Mouse (Mus musculus) lung, adult 2 months (tissue): ENCODE measurements around the gene Aup1. TPM values are rescaled to one million over a fixed set of nuclear protein-coding genes. Genes with fewer than 3 reads are reported as not detected.

Source experiments
- DNase-seq: peaks from one replicate; pipeline ENCODE4 v3.0.0; 2022
- H3K4me1 ChIP-seq: fragments of 200-500 bp; 2 replicates; pipeline ENCODE4 v1.6.1; 2011; ENCODE audit warnings: low read length; ENCODE audit not compliant: control insufficient read depth, insufficient read depth
- H3K4me3 ChIP-seq: fragments of 200-500 bp; replicated peaks from 2 replicates; pipeline ENCODE3; 2011; ENCODE audit warnings: low read depth, mild to moderate bottlenecking, control low read depth, low read length; ENCODE audit errors: extremely low read depth
- CTCF ChIP-seq: fragments of 200-500 bp; IDR thresholded peaks from 2 replicates; pipeline ENCODE4 v1.5.1; 2011; ENCODE audit warnings: mild to moderate bottlenecking, low read length, control low read depth; ENCODE audit not compliant: insufficient read depth
- POLR2A ChIP-seq: fragments of 200-500 bp; IDR thresholded peaks from 2 replicates; pipeline ENCODE4 v1.6.1; 2011; ENCODE audit warnings: low read depth, mild to moderate bottlenecking, control low read depth, low read length, borderline replicate concordance; ENCODE audit errors: extremely low read depth
- WGBS: fragments of 180-500 bp; shearing (Covaris S2); methylation state at CpG from one replicate; pipeline ENCODE4 v1.1.7; 2018; 5-methylcytosine and 5-hydroxymethylcytosine counted together
- polyA plus RNA-seq: library from polyadenylated mRNA; depleted of rRNA; stranded (reverse); fragments of >200 nt; gene quantifications from 2 replicates; pipeline ENCODE4 v1.2.3, GENCODE M21; 2012

Gene Aup1
- polyA plus RNA-seq, 1 experiment = 389 TPM

DNA sequence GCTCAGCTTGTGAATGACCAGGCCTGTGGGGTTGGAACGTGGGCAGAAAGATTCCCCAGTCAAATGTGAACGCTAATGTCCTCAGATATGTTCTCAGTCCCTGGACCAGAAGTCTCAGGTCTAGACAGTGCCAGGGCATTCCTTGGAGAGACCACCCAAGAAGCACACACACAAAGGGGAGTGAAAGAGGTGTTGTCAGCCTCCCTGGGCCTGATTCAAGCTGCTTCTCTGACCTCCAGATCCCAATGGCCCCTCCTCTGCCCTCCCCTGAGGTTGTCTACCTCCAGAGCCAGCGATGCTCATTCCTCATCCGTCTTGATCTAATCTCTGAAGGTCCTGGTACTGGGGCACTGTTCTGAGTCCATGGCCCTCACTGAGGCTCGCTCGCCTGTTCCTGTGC lies 10.8 kb upstream of the Aup1 start:
- TF ChIP-seq POLR2A (no peak), CTCF (no peak)
- no peak for DNase-seq
- 57% methylated on average over 6 of the region's 6 CpGs for WGBS
- Histone ChIP-seq H3K4me3 (no peak overlapping the region), H3K4me1 (no peaks in the 10 kb centered on the region)

DNA sequence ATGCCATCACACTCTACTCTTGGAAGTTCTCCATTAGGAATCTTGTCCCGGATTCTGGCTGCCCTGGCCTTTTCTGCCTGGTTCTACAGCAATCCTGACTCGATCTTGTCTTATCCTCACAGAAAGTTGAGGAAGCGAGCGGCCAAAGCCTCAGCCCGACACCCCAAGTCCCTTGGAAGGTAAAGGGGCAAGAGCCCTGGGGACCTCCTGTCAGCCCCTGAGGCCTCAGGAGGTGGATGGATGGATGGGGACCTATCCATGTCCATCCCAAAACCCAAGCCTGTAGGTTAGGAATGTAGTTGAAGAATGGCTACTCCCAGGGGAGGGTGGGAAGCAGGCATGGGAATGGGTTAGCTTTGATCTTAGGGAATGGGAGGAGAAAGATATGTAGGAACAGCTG lies 10.3 kb upstream of the Aup1 start:
- H3K4me3 ChIP-seq = no peak overlapping the region
- no peaks in the 10 kb centered on the region for H3K4me1 ChIP-seq
- WGBS = 89% methylated on average over 5 of the region's 5 CpGs
- DNase-seq = no peak
- TF ChIP-seq CTCF (no peak), POLR2A (no peak)

- Histone ChIP-seq H3K4me1 (no peaks in the 10 kb centered on the region), H3K4me3 (no peak overlapping the region)
- TF ChIP-seq CTCF = no peak
- TF ChIP-seq POLR2A = no peak
- WGBS = 62% methylated on average over 9 of the region's 9 CpGs
- DNase-seq = no peak
Observed at GRCm38 (mm10) chr6:83044742-83045141, 9.6 kb upstream of the Aup1 start.

- 77% methylated on average over 10 of the region's 10 CpGs for WGBS
- DNase-seq = no peak
- H3K4me1 ChIP-seq = peaks cover 7% of the 10 kb centered on the region
- TF ChIP-seq POLR2A (no peak), CTCF (no peak)
- no peak overlapping the region for H3K4me3 ChIP-seq
Observed at GRCm38 (mm10) chr6:83049367-83049766, 5.0 kb upstream of the Aup1 start.

- DNase-seq = peak; percentile 21
- Histone ChIP-seq H3K4me3 (peak overlapping the region; percentile 73), H3K4me1 (peaks cover 12% of the 10 kb centered on the region)
- WGBS = 4% methylated on average over 26 of the region's 26 CpGs
- TF ChIP-seq CTCF = no peak
- TF ChIP-seq POLR2A = no peak
Observed at GRCm38 (mm10) chr6:83053136-83053960, 973 bp upstream of the Aup1 start.

DNA sequence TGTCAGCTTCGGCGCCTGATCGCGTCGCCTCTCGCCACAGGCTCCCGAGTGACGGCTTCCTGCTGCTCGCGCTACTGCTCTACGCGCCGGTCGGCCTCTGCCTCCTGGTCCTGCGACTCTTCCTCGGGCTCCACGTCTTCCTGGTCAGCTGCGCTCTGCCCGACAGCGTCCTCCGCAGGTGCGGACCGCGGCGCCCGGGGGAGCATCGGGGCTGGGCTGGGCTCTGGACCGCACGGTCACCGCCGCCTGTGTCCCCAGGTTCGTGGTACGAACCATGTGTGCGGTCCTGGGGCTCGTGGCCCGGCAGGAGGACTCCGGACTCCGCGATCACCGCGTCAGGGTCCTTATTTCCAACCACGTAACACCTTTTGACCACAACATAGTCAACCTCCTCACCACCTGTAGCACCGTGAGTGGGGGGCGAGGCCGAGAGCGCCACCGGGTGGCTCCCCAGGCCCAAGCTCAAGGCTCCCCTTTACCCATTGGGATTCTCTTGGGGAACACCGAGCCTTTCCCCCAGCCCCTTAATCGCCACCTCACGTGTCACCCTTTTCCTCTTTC lies 630 bp downstream of the Aup1 start, which contains the start of gene Htra2:
Htra2 (minus strand) TSS at position 403 of the 561 bp plus-strand sequence.
- under 1% methylated on average over 50 of the region's 50 CpGs for WGBS
- DNase-seq = no peak
- Histone ChIP-seq H3K4me3 (peak within 1 kb of the TSS; percentile 73), H3K4me1 (peaks cover 12% of the 10 kb centered on the region)
- TF ChIP-seq POLR2A (no peak), CTCF (no peak)

GRCm38 (mm10) chr6:83057790-83058189 lies 3.5 kb downstream of the Aup1 start, which contains the start of gene Dqx1:
Gene Dqx1, plus strand, starts transcription at chr6:83057844.
- Histone ChIP-seq H3K4me1 (peaks cover 10% of the 10 kb centered on the region), H3K4me3 (no peak within 1 kb of the TSS)
- DNase-seq = no peak
- no peak for TF ChIP-seq CTCF
- peak; percentile 14; the same call in 1 of the 2 replicates for TF ChIP-seq POLR2A
- WGBS = 45% methylated on average over 3 of the region's 3 CpGs

GRCm38 (mm10) chr6:83058725-83059124 lies 4.4 kb downstream of the Aup1 start:
- WGBS = 78% methylated on average over 2 of the region's 2 CpGs
- Histone ChIP-seq H3K4me1 (peaks cover 5% of the 10 kb centered on the region), H3K4me3 (no peak overlapping the region)

DNA sequence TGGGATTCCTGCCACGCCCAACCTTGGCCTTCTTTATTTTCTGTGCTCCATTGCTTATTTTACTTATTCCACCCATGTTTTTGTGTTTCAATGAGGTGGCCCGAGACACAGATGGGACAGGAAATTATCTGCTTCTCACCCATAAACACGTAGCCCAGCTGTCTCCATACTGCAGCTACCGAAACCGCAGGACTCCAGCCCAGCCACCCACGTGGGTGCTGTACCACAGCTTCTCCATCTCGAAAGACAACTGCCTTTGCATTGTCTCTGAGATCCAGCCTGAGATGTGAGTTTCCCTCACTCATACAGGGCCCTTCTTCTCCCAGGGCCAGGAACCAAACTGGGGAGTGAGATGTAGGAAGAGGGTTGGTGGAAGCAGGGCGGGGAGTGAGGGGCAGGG lies 11.7 kb downstream of the Aup1 start:
- Histone ChIP-seq H3K4me3 (no peak overlapping the region), H3K4me1 (peaks cover 12% of the 10 kb centered on the region; the same call in 1 of the 2 replicates)
- TF ChIP-seq CTCF (no peak), POLR2A (no peak)
- DNase-seq = no peak
- 45% methylated on average over 8 of the region's 8 CpGs for WGBS

More at GRCm38 (mm10) chr6:83058725-83059124, 4.4 kb downstream of the Aup1 start:
- TF ChIP-seq CTCF = no peak
- TF ChIP-seq POLR2A = no peak
- DNase-seq = no peak
